Mouse (Mus musculus): Measurements from ENCODE around the gene Ier3. TPM values are rescaled to one million over a fixed set of nuclear protein-coding genes. Genes with fewer than 3 reads are reported as not detected.

The Ier3 gene
- total and polyA plus RNA-seq, 3 experiments: 15.6 to 37.0 (median 33.1) TPM

- no peaks in the 10 kb centered on the region for H3K27me3 ChIP-seq (ENCODE audit: control insufficient read depth, insufficient read depth, low read length)
- H3K27ac ChIP-seq: peak overlapping the region; percentile 94
- H3K4me3 ChIP-seq: no peak overlapping the region
- H3K9ac ChIP-seq (ENCODE audit: low read depth, low read length): peak overlapping the region; percentile 47
- peaks cover 11% of the 10 kb centered on the region for H3K36me3 ChIP-seq (ENCODE audit: control insufficient read depth, insufficient read depth, low read length)
- peak; percentile 39 to 43 for DNase-seq
- 31% methylated on average over 6 of the region's 6 CpGs for WGBS
- H3K4me1 ChIP-seq (ENCODE audit: control insufficient read depth, insufficient read depth, low read length): peaks cover 37% of the 10 kb centered on the region
- no peaks in the 10 kb centered on the region for H3K79me2 ChIP-seq (replicated peaks; ENCODE audit: control insufficient read depth, insufficient read depth, low read length)
- intact Hi-C loops (cut with DNase I): no loop called here
- TF ChIP-seq EP300 (IDR thresholded peaks at IDR 0.05; ENCODE audit: insufficient read depth, low read depth, low read length) (no peak), POLR2A (IDR thresholded peaks at IDR 0.05; ENCODE audit: insufficient read depth, low read depth, low read length) (no peak), CTCF (IDR thresholded peaks at IDR 0.05) (no peak)
Observed at GRCm38 (mm10) chr17:35812736-35813135, 8.7 kb upstream of the Ier3 start.

GRCm38 (mm10) chr17:35813245-35813647 lies 8.2 kb upstream of the Ier3 start:
- peak; percentile 89 to 94 for DNase-seq
- Histone ChIP-seq H3K4me1 (ENCODE audit: control insufficient read depth, insufficient read depth, low read length) (peaks cover 35% of the 10 kb centered on the region), H3K36me3 (ENCODE audit: control insufficient read depth, insufficient read depth, low read length) (peaks cover 11% of the 10 kb centered on the region), H3K4me3 (no peak overlapping the region), H3K79me2 (replicated peaks; ENCODE audit: control insufficient read depth, insufficient read depth, low read length) (no peaks in the 10 kb centered on the region), H3K9ac (ENCODE audit: low read depth, low read length) (peak overlapping the region; percentile 47), H3K27ac (peak overlapping the region; percentile 94), H3K27me3 (ENCODE audit: control insufficient read depth, insufficient read depth, low read length) (no peaks in the 10 kb centered on the region)
- 4% methylated on average over 7 of the region's 7 CpGs for WGBS
- TF ChIP-seq CTCF (IDR thresholded peaks at IDR 0.05): no peak
- TF ChIP-seq EP300 (IDR thresholded peaks at IDR 0.05; ENCODE audit: insufficient read depth, low read depth, low read length): peak; percentile 95
- intact Hi-C loops (cut with DNase I): no loop called here

- no peak for TF ChIP-seq POLR2A (IDR thresholded peaks at IDR 0.05; ENCODE audit: insufficient read depth, low read depth, low read length)
- no peak for TF ChIP-seq CTCF (IDR thresholded peaks at IDR 0.05)
- TF ChIP-seq EP300 (IDR thresholded peaks at IDR 0.05; ENCODE audit: insufficient read depth, low read depth, low read length): no peak
- H3K27ac ChIP-seq: peak overlapping the region; percentile 94
- intact Hi-C loops (cut with DNase I): no loop called here
- no peak overlapping the region for H3K4me3 ChIP-seq
- DNase-seq: peak in 1 of 2 experiments; percentile 38
- H3K9ac ChIP-seq (ENCODE audit: low read depth, low read length): peak overlapping the region; percentile 25; the same call in 1 of the 2 replicates
- WGBS: 39% methylated on average over 7 of the region's 7 CpGs
- H3K27me3 ChIP-seq (ENCODE audit: control insufficient read depth, insufficient read depth, low read length): no peaks in the 10 kb centered on the region
- H3K4me1 ChIP-seq (ENCODE audit: control insufficient read depth, insufficient read depth, low read length): peaks cover 32% of the 10 kb centered on the region
- H3K79me2 ChIP-seq (replicated peaks; ENCODE audit: control insufficient read depth, insufficient read depth, low read length): no peaks in the 10 kb centered on the region
- peaks cover 10% of the 10 kb centered on the region for H3K36me3 ChIP-seq (ENCODE audit: control insufficient read depth, insufficient read depth, low read length)
Observed at GRCm38 (mm10) chr17:35813653-35814052, 7.8 kb upstream of the Ier3 start.

GRCm38 (mm10) chr17:35814678-35815077 lies 6.8 kb upstream of the Ier3 start:
- no peak for DNase-seq
- intact Hi-C loops (cut with DNase I): no loop called here
- TF ChIP-seq CTCF (IDR thresholded peaks at IDR 0.05) (no peak), EP300 (IDR thresholded peaks at IDR 0.05; ENCODE audit: insufficient read depth, low read depth, low read length) (no peak), POLR2A (IDR thresholded peaks at IDR 0.05; ENCODE audit: insufficient read depth, low read depth, low read length) (no peak)
- Histone ChIP-seq H3K27ac (peak overlapping the region; percentile 62), H3K9ac (ENCODE audit: low read depth, low read length) (0 out of 2 replicates have a peak overlapping the region, but pooled peaks have one; percentile 3), H3K4me3 (no peak overlapping the region), H3K79me2 (replicated peaks; ENCODE audit: control insufficient read depth, insufficient read depth, low read length) (no peaks in the 10 kb centered on the region), H3K36me3 (ENCODE audit: control insufficient read depth, insufficient read depth, low read length) (peaks cover 9% of the 10 kb centered on the region), H3K27me3 (ENCODE audit: control insufficient read depth, insufficient read depth, low read length) (no peaks in the 10 kb centered on the region), H3K4me1 (ENCODE audit: control insufficient read depth, insufficient read depth, low read length) (peaks cover 29% of the 10 kb centered on the region)
- WGBS: 26% methylated on average over 6 of the region's 6 CpGs

GRCm38 (mm10) chr17:35815836-35816235 lies 5.6 kb upstream of the Ier3 start:
- Histone ChIP-seq H3K27me3 (ENCODE audit: control insufficient read depth, insufficient read depth, low read length) (no peaks in the 10 kb centered on the region), H3K4me3 (no peak overlapping the region), H3K79me2 (replicated peaks; ENCODE audit: control insufficient read depth, insufficient read depth, low read length) (no peaks in the 10 kb centered on the region), H3K9ac (ENCODE audit: low read depth, low read length) (no peak overlapping the region), H3K4me1 (ENCODE audit: control insufficient read depth, insufficient read depth, low read length) (peaks cover 28% of the 10 kb centered on the region), H3K36me3 (ENCODE audit: control insufficient read depth, insufficient read depth, low read length) (peaks cover 9% of the 10 kb centered on the region), H3K27ac (peak overlapping the region; percentile 7; the same call in 1 of the 2 replicates)
- TF ChIP-seq CTCF (IDR thresholded peaks at IDR 0.05) (no peak), POLR2A (IDR thresholded peaks at IDR 0.05; ENCODE audit: insufficient read depth, low read depth, low read length) (no peak)
- no peak for DNase-seq
- 56% methylated on average over 7 of the region's 7 CpGs for WGBS
- intact Hi-C loops (cut with DNase I): no loop called here

- no peak overlapping the region for H3K9ac ChIP-seq (ENCODE audit: low read depth, low read length)
- no peaks in the 10 kb centered on the region for H3K27me3 ChIP-seq (ENCODE audit: control insufficient read depth, insufficient read depth, low read length)
- H3K27ac ChIP-seq: no peak overlapping the region; the same call in 1 of the 2 replicates
- intact Hi-C loops (cut with DNase I): no loop called here
- DNase-seq: no peak
- TF ChIP-seq EP300 (IDR thresholded peaks at IDR 0.05; ENCODE audit: insufficient read depth, low read depth, low read length) (no peak), CTCF (IDR thresholded peaks at IDR 0.05) (no peak), POLR2A (IDR thresholded peaks at IDR 0.05; ENCODE audit: insufficient read depth, low read depth, low read length) (no peak)
- no peak overlapping the region for H3K4me3 ChIP-seq
- no peaks in the 10 kb centered on the region for H3K79me2 ChIP-seq (replicated peaks; ENCODE audit: control insufficient read depth, insufficient read depth, low read length)
- H3K36me3 ChIP-seq (ENCODE audit: control insufficient read depth, insufficient read depth, low read length): peaks cover 9% of the 10 kb centered on the region
- peaks cover 27% of the 10 kb centered on the region for H3K4me1 ChIP-seq (ENCODE audit: control insufficient read depth, insufficient read depth, low read length)
- WGBS: 72% methylated on average over 9 of the region's 14 CpGs
Observed at GRCm38 (mm10) chr17:35816686-35817085, 4.8 kb upstream of the Ier3 start.

Measured in heart, adult 2 months (tissue).